Mouse (Mus musculus) cerebellum, postnatal 25 days (tissue): ENCODE results near the gene Zfx.
A peak's percentile ranks its signal among the peaks of the same experiment; 100 is the strongest.

Experiments used
- DNase-seq, 2 experiments: peaks; one replicate each; pipeline ENCODE4 v3.0.0; 2021; ENCODE audit warnings: mixed read lengths in 2 of 2

The Zfx gene

GRCm38 (mm10) chrX:94123059-94123839 lies at the start of gene Zfx:
Gene Zfx, minus strand, starts transcription at chrX:94123702.
- DNase-seq, result peak; percentile 80 to 81

- DNase-seq, result no peak
Observed at GRCm38 (mm10) chrX:94169348-94169747, 45.8 kb upstream of the Zfx start.

GRCm38 (mm10) chrX:94152251-94152830 lies 28.8 kb upstream of the Zfx start:
- DNase-seq, result no peak

GRCm38 (mm10) chrX:94150471-94150870 lies 27.0 kb upstream of the Zfx start:
- DNase-seq, result no peak

- DNase-seq, result no peak
Observed at GRCm38 (mm10) chrX:94142004-94142771, 18.7 kb upstream of the Zfx start.

GRCm38 (mm10) chrX:94140080-94140479 lies 16.6 kb upstream of the Zfx start:
- DNase-seq, result no peak

- DNase-seq, result no peak
Observed at GRCm38 (mm10) chrX:94138256-94138655, 14.8 kb upstream of the Zfx start.

- no peak for DNase-seq
Observed at GRCm38 (mm10) chrX:94135084-94135483, 11.6 kb upstream of the Zfx start.

GRCm38 (mm10) chrX:94133551-94133950 lies 10.0 kb upstream of the Zfx start:
- DNase-seq, result no peak

- DNase-seq, result no peak
Observed at GRCm38 (mm10) chrX:94132239-94132638, 8.7 kb upstream of the Zfx start.

GRCm38 (mm10) chrX:94129712-94130111 lies 6.2 kb upstream of the Zfx start:
- DNase-seq, result no peak

- DNase-seq, result no peak
Observed at GRCm38 (mm10) chrX:94125950-94126349, 2.4 kb upstream of the Zfx start.

GRCm38 (mm10) chrX:94122709-94123058 lies 818 bp downstream of the Zfx start:
- peak in 1 of 2 experiments; percentile 78 for DNase-seq

- peak; percentile 83 to 88 for DNase-seq
Observed at GRCm38 (mm10) chrX:94121866-94122708, 1.4 kb downstream of the Zfx start.

GRCm38 (mm10) chrX:94121161-94121856 lies 2.2 kb downstream of the Zfx start:
- DNase-seq, result peak; percentile 7 to 15

GRCm38 (mm10) chrX:94118350-94118749 lies 5.2 kb downstream of the Zfx start:
- no peak for DNase-seq

- no peak for DNase-seq
Observed at GRCm38 (mm10) chrX:94115882-94116281, 7.6 kb downstream of the Zfx start.

- no peak for DNase-seq
Observed at GRCm38 (mm10) chrX:94105964-94106363, 17.5 kb downstream of the Zfx start.

GRCm38 (mm10) chrX:94102938-94103337 lies 20.6 kb downstream of the Zfx start:
- DNase-seq, result no peak

- DNase-seq, result no peak
Observed at GRCm38 (mm10) chrX:94100561-94100960, 22.9 kb downstream of the Zfx start.

GRCm38 (mm10) chrX:94091001-94091400 lies 32.5 kb downstream of the Zfx start:
- no peak for DNase-seq

- DNase-seq, result no peak
Observed at GRCm38 (mm10) chrX:94061246-94061645, 62.3 kb downstream of the Zfx start.
